ENCODE assay signal across 27 mouse cellular contexts in the genomic region with DNA sequence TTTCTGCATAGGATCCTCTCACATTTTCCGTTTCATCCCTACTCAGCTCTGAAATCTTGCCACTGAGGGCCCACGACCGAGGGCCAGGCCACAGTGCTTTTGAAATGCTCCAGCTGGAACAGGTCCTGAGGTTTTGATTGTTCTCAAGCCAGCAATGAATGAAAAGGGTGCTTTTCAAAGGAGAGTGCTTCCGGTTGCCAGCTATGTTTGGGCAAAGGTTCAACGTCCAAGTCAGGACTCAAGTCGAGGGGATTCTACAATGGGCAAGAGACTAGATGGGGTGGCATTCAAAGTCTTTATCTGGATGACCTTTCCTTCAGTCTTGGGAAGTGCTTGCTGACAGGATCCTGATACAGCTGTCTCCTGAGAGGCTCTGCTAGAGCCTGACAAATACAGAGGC.
DNase-seq lines count a peak whose midpoint lies in the region; ATAC-seq and TF ChIP-seq lines count a peak whose summit lies in the region.
"Had no signal": no experiment of that assay in that cellular context is flagged by ENCODE, and none has a peak within 500 bp of the region (broad histone marks: within the 10 kb centered on the region; RNA-seq: fewer than 3 reads in every experiment).

No protein-coding gene starts in this region.

- H3K9ac ChIP-seq in intestine, postnatal 0 days (ENCODE audit: low read depth, low read length): no peak overlapping the region
- H3K9ac ChIP-seq: embryonic facial prominence, embryonic 13.5 days; heart, embryonic 12.5 days; liver, embryonic 12.5 days; liver, postnatal 0 days; midbrain, embryonic 12.5 days had no signal

- H3K4me2 ChIP-seq in intestine, postnatal 0 days (replicated peaks; ENCODE audit: low read depth): no peak overlapping the region
- H3K4me2 ChIP-seq: embryonic facial prominence, embryonic 13.5 days; heart, embryonic 12.5 days; liver, embryonic 12.5 days; midbrain, embryonic 12.5 days had no signal

- WGBS in intestine, postnatal 0 days: 67% methylated on average over 6 of the region's 6 CpGs

- no peaks in the 10 kb centered on the region for H3K27me3 ChIP-seq in intestine, postnatal 0 days (replicated peaks; ENCODE audit: control insufficient read depth, insufficient read depth, low read length)
- H3K27me3 ChIP-seq: embryonic facial prominence, embryonic 13.5 days; heart, embryonic 12.5 days; liver, embryonic 12.5 days; megakaryocyte, embryonic 14.5 days; midbrain, embryonic 12.5 days had no signal

- peak; percentile 50; the same call in 1 of the 2 replicates for ATAC-seq in frontal cortex, adult (ENCODE audit: low TSS enrichment)
- no peak for ATAC-seq in intestine, postnatal 0 days
- ATAC-seq: activated CD4-positive, CD25-positive, alpha-beta regulatory T cell, adult 4 months; liver, embryonic 12.5 days; liver, postnatal 0 days had no signal

- DNase-seq in frontal cortex, postnatal 14 days (ENCODE audit: low spot score in 2 of 2): no peak
- peak; percentile 6 for DNase-seq in left cerebral cortex, postnatal 4 days
- no peak for DNase-seq in left cerebral cortex, adult 18-20 months (ENCODE audit: low spot score in 2 of 2)
- DNase-seq in lung, postnatal 25 days (ENCODE audit: low spot score): peak; percentile 0
- DNase-seq in lung, postnatal 14 days: no peak
- DNase-seq in lung, postnatal 36 days: peak; percentile 4
- DNase-seq: adrenal gland, adult 2 months; B cell, adult 2 months; gastrocnemius, adult 2 months; gastrocnemius, postnatal 36 days; heart, adult 2 months; kidney, adult 11 months; kidney, postnatal 14 days; layer of hippocampus, adult 9-11 months; liver, postnatal 0 days; retina, postnatal 1 day; spleen, adult 18-20 months; thymus, postnatal 14 days had no signal

- H3K4me1 ChIP-seq in intestine, postnatal 0 days (replicated peaks; ENCODE audit: control insufficient read depth, insufficient read depth, low read length): no peaks in the 10 kb centered on the region
- H3K4me1 ChIP-seq: embryonic facial prominence, embryonic 13.5 days; forebrain, embryonic 10.5 days; heart, embryonic 12.5 days; liver, embryonic 12.5 days; midbrain, embryonic 12.5 days had no signal

- intact Hi-C loops in left cerebral cortex, postnatal 4 days (cut with DNase I): no loop called here

- no peak overlapping the region for H3K4me3 ChIP-seq in intestine, postnatal 0 days (ENCODE audit: low read depth, low read length)
- H3K4me3 ChIP-seq: embryonic facial prominence, embryonic 13.5 days; forebrain, embryonic 10.5 days; gastrocnemius, adult 2 months; heart, adult 2 months; heart, embryonic 12.5 days; liver, embryonic 12.5 days; megakaryocyte, embryonic 14.5 days; midbrain, embryonic 12.5 days had no signal

- no peaks in the 10 kb centered on the region for H3K9me3 ChIP-seq in intestine, postnatal 0 days (ENCODE audit: control insufficient read depth)
- H3K9me3 ChIP-seq: embryonic facial prominence, embryonic 13.5 days; forebrain, embryonic 10.5 days; heart, embryonic 12.5 days; liver, embryonic 12.5 days; megakaryocyte, embryonic 14.5 days; midbrain, embryonic 12.5 days had no signal

- H3K36me3 ChIP-seq in intestine, postnatal 0 days (ENCODE audit: control insufficient read depth, insufficient read depth): no peaks in the 10 kb centered on the region
- H3K36me3 ChIP-seq: embryonic facial prominence, embryonic 13.5 days; forebrain, embryonic 10.5 days; heart, embryonic 12.5 days; liver, embryonic 12.5 days; midbrain, embryonic 12.5 days had no signal

- H3K27ac ChIP-seq in intestine, postnatal 0 days (ENCODE audit: low read depth, low read length): no peak overlapping the region
- H3K27ac ChIP-seq: embryonic facial prominence, embryonic 13.5 days; forebrain, embryonic 10.5 days; gastrocnemius, adult 2 months; heart, adult 2 months; liver, embryonic 12.5 days; midbrain, embryonic 12.5 days had no signal

- TF ChIP-seq CTCF in intestine, postnatal 0 days (IDR thresholded peaks at IDR 0.05; ENCODE audit: low read depth): no peak

Comparison
In these comparisons a context has a peak if more than half of its experiments do, and no peak if none do; other contexts are left out.
1. DNase-seq: peak in left cerebral cortex, postnatal 4 days (single experiment), lung, postnatal 25 days (single experiment) and lung, postnatal 36 days (single experiment); none in frontal cortex, postnatal 14 days (0 of 2), left cerebral cortex, adult 18-20 months (0 of 2) and lung, postnatal 14 days (single experiment).